Comparison of ENCODE assay signal across 22 mouse cellular contexts in the genomic region with DNA sequence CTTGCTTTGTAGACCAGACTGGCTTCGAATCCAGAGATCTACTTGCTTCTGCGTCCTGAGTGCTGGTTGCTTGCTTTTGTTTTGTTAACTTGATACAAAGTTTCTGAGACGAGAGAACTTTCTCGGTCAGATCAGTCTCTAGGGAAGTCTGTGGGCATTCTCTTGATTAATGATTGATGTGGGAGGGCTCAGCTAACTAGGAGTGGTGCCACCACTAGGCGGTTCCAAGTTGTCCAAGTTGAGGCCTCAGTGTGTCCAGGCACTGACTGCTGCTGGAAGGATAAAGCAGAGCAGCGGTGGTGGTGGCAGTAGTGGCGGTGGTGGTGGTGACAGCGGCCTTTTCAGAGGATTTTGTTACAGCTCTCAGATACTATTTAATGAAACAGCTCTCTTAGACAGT.
DNase-seq lines count a peak whose midpoint lies in the region; ATAC-seq and TF ChIP-seq lines count a peak whose summit lies in the region.
"Had no signal": no experiment of that assay in that cellular context is flagged by ENCODE, and none has a peak within 500 bp of the region (broad histone marks: within the 10 kb centered on the region; RNA-seq: fewer than 3 reads in every experiment).

No protein-coding gene starts in this region.

- peak; percentile 59 for DNase-seq in kidney, adult 18-20 months
- DNase-seq in ES-CJ7 (ENCODE audit: low read depth, low spot score) (peak; percentile 54), R1 (ENCODE audit: low read depth, low spot score) (peak; percentile 69)
- peak; percentile 20 for DNase-seq in kidney, postnatal 14 days
- no peak for DNase-seq in gastrocnemius, adult 2 months
- no peak for DNase-seq in thymus, postnatal 14 days
- DNase-seq: cerebellum, adult 11-12 months; cerebellum, postnatal 10 days; gastrocnemius, postnatal 14 days; heart, adult 18-20 months; heart, postnatal 14 days; thymus, postnatal 25 days had no signal

- no peaks in the 10 kb centered on the region for H3K27me3 ChIP-seq in kidney, embryonic 14.5 days (ENCODE audit: control insufficient read depth, insufficient read depth, low read length)
- H3K27me3 ChIP-seq: heart, embryonic 13.5 days; hindbrain, embryonic 12.5 days; liver, embryonic 15.5 days; neural tube, embryonic 15.5 days had no signal

- TF ChIP-seq CTCF in gastrocnemius, adult 2 months (IDR thresholded peaks at IDR 0.05): no peak

- ATAC-seq in kidney, embryonic 14.5 days (ENCODE audit: low FRiP score, low TSS enrichment): no peak
- no peak for ATAC-seq in cerebellum, adult (ENCODE audit: insufficient number of reproducible peaks, low FRiP score, low TSS enrichment)
- ATAC-seq: forebrain, embryonic 16.5 days had no signal

- no peaks in the 10 kb centered on the region for H3K36me3 ChIP-seq in kidney, embryonic 14.5 days (ENCODE audit: control insufficient read depth, insufficient read depth, low read length)
- H3K36me3 ChIP-seq: forebrain, embryonic 10.5 days; heart, embryonic 13.5 days; hindbrain, embryonic 12.5 days; liver, embryonic 15.5 days; neural tube, embryonic 15.5 days had no signal

- H3K9ac ChIP-seq in kidney, embryonic 14.5 days (ENCODE audit: low read depth, low read length): no peak overlapping the region
- H3K9ac ChIP-seq: heart, embryonic 13.5 days; hindbrain, embryonic 12.5 days; liver, embryonic 15.5 days; neural tube, embryonic 15.5 days had no signal

- no peaks in the 10 kb centered on the region for H3K9me3 ChIP-seq in kidney, embryonic 14.5 days (ENCODE audit: control insufficient read depth, low read length)
- H3K9me3 ChIP-seq: forebrain, embryonic 10.5 days; heart, embryonic 13.5 days; hindbrain, embryonic 12.5 days; liver, embryonic 15.5 days; neural tube, embryonic 15.5 days had no signal

- H3K27ac ChIP-seq in kidney, embryonic 14.5 days (ENCODE audit: low read depth, low read length): no peak overlapping the region
- no peak overlapping the region for H3K27ac ChIP-seq in gastrocnemius, adult 2 months
- H3K27ac ChIP-seq: forebrain, embryonic 10.5 days; heart, embryonic 13.5 days; hindbrain, embryonic 12.5 days; liver, embryonic 15.5 days; macrophage; neural tube, embryonic 15.5 days had no signal

- H3K4me2 ChIP-seq in kidney, embryonic 14.5 days (replicated peaks; ENCODE audit: low read depth, low read length): no peak overlapping the region
- H3K4me2 ChIP-seq: heart, embryonic 13.5 days; hindbrain, embryonic 12.5 days; liver, embryonic 15.5 days; midbrain, embryonic 11.5 days; neural tube, embryonic 15.5 days had no signal

- intact Hi-C loops in gastrocnemius, adult 2 months (cut with DNase I): no loop called here

- H3K4me3 ChIP-seq in kidney, embryonic 14.5 days (ENCODE audit: low read length): no peak overlapping the region
- no peak overlapping the region for H3K4me3 ChIP-seq in gastrocnemius, adult 2 months
- H3K4me3 ChIP-seq: forebrain, embryonic 10.5 days; heart, embryonic 13.5 days; hindbrain, embryonic 12.5 days; liver, embryonic 15.5 days; neural tube, embryonic 15.5 days had no signal

- peaks cover 4% of the 10 kb centered on the region; the same call in 1 of the 2 replicates for H3K4me1 ChIP-seq in kidney, embryonic 14.5 days (ENCODE audit: control insufficient read depth, insufficient read depth, low read length)
- H3K4me1 ChIP-seq: liver, embryonic 15.5 days; neural tube, embryonic 15.5 days had no signal

- 70% methylated on average over 8 of the region's 8 CpGs for WGBS in kidney, embryonic 14.5 days

Comparison
In these comparisons a context has a peak if more than half of its experiments do, and no peak if none do; other contexts are left out.
1. DNase-seq: peak in kidney, adult 18-20 months (single experiment), ES-CJ7 (single experiment), R1 (single experiment) and kidney, postnatal 14 days (single experiment); none in gastrocnemius, adult 2 months (single experiment) and thymus, postnatal 14 days (single experiment).